Mouse (Mus musculus): ENCODE results near the gene Mxi1. TPM values are rescaled to one million over a fixed set of nuclear protein-coding genes. Genes with fewer than 3 reads are reported as not detected.

The Mxi1 gene
- total and polyA plus RNA-seq, 3 experiments: 10.6 to 19.9 (median 18.9) TPM

DNA sequence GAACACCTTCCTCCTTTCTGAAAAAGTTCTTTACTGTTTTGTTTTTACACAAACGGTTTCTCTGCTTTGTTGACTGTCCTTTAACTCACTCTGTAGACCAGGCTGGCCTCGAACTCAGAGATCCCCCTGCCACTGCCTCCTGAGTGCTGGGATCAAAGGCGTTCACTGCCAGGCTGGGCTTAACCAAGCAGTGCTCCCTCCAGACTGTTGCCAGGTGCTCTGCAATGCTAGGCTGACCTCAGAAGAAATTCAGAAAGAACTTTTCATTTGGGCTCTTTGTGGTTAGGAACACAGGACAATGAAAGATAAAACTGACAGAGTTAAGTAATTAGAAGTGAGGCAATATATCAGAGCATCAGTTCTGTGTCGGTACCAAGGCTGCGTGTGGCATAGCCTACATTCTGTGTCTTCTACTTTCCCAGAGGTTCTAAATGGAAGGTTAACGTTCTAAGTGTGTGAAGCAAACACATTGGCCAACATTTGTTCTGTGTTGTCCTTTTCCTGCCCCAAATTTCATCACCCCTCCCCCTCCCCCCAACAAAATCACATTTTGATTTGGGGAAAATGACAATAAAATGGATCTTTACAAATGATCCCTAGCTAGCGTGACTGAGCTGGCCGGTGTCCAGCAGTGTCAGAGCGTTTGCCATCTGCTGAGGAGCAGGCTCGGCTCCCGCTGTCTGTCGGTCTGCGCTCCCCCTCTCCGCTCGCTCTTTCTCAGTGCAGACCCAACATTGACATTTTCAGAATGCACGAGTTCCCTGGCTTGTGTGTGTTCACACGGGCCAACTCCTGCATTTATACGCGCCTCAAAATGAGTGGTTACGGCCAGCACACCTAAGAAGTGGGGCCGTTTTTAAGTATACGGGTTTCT lies 49.1 kb downstream of the Mxi1 start:
- Histone ChIP-seq H3K36me3 (replicated peaks in 1 of 2; ENCODE audit: control insufficient read depth in 1 of 2, insufficient read depth in 1 of 2, low read length in 1 of 2) (peaks cover 0 to 2% of the 10 kb centered on the region in 2 experiments), H3K4me3 (replicated peaks in 1 of 3; ENCODE audit: low read depth in 2 of 3, low read length in 2 of 3, poor library complexity in 1 of 3) (no peak overlapping the region), H3K4me1 (ENCODE audit: control insufficient read depth in 1 of 2, insufficient read depth in 2 of 2) (no peaks in the 10 kb centered on the region), H3K9me3 (replicated peaks; ENCODE audit: low read length) (peaks cover 3% of the 10 kb centered on the region), H3K9ac (ENCODE audit: insufficient read depth, low read depth) (no peak overlapping the region), H3K4me2 (ENCODE audit: insufficient read depth, low read depth, poor library complexity, severe bottlenecking) (no peak overlapping the region), H3K27me3 (replicated peaks) (no peaks in the 10 kb centered on the region), H3K27ac (ENCODE audit: insufficient read depth, low read depth) (no peak overlapping the region), H3K79me2 (replicated peaks; ENCODE audit: control insufficient read depth, extremely low read depth, insufficient read depth, poor library complexity, severe bottlenecking) (no peaks in the 10 kb centered on the region)
- in situ Hi-C loops (cut with MboI; ENCODE audit: low pct_ligation_motif_present, low pct_unique_long_range_greater_than_20kb, low sequenced_read_pairs): loop anchor here (5.0 kb wide), 1 partner anchor 112 kb away; no protein-coding TSS in a partner anchor
- DNase-seq (ENCODE audit: extremely low read depth): no peak
- TF ChIP-seq UBTF (IDR thresholded peaks at IDR 0.05; ENCODE audit: low read depth, low read length) (no peak), CHD1 (IDR thresholded peaks at IDR 0.05; ENCODE audit: low read depth, low read length) (no peak), TBP (conservative IDR thresholded peaks at IDR 0.05; ENCODE audit: low read depth, low read length) (no peak), USF1 (IDR thresholded peaks at IDR 0.05; ENCODE audit: low read depth, low read length) (no peak), PAX5 (IDR thresholded peaks at IDR 0.05; ENCODE audit: low read length) (no peak), MYC (IDR thresholded peaks at IDR 0.05; ENCODE audit: low read depth, low read length) (no peak), KAT2A (IDR thresholded peaks at IDR 0.05; ENCODE audit: insufficient replicate concordance, low read length) (no peak), POLR2A (IDR thresholded peaks at IDR 0.05; ENCODE audit: low read depth, low read length) (no peak), ELF1 (IDR thresholded peaks at IDR 0.05; ENCODE audit: low read depth, low read length) (no peak), JUN (IDR thresholded peaks at IDR 0.05; ENCODE audit: insufficient read depth, low read depth, low read length) (no peak), GABPA (IDR thresholded peaks at IDR 0.05; ENCODE audit: insufficient replicate concordance, low read depth, low read length) (no peak), MXI1 (IDR thresholded peaks at IDR 0.05; ENCODE audit: low read depth, low read length) (no peak)
- dilution Hi-C loops (cut with MboI; ENCODE audit: extremely low pct_ligation_motif_present, extremely low pct_unique_long_range_greater_than_20kb, low sequenced_read_pairs): no loop called here

GRCm38 (mm10) chr19:53360265-53360958 lies 50.1 kb downstream of the Mxi1 start:
- dilution Hi-C loops (cut with MboI; ENCODE audit: extremely low pct_ligation_motif_present, extremely low pct_unique_long_range_greater_than_20kb, low sequenced_read_pairs): no loop called here

More at GRCm38 (mm10) chr19:53360265-53360958, 50.1 kb downstream of the Mxi1 start:
- Histone ChIP-seq H3K4me2 (ENCODE audit: insufficient read depth, low read depth, poor library complexity, severe bottlenecking) (no peak overlapping the region), H3K9me3 (replicated peaks; ENCODE audit: low read length) (peaks cover 3% of the 10 kb centered on the region), H3K27ac (ENCODE audit: insufficient read depth, low read depth) (no peak overlapping the region), H3K4me3 (replicated peaks in 1 of 3; ENCODE audit: low read depth in 2 of 3, low read length in 2 of 3, poor library complexity in 1 of 3) (no peak overlapping the region), H3K9ac (ENCODE audit: insufficient read depth, low read depth) (no peak overlapping the region), H3K4me1 (ENCODE audit: control insufficient read depth in 1 of 2, insufficient read depth in 2 of 2) (no peaks in the 10 kb centered on the region), H3K79me2 (replicated peaks; ENCODE audit: control insufficient read depth, extremely low read depth, insufficient read depth, poor library complexity, severe bottlenecking) (no peaks in the 10 kb centered on the region), H3K27me3 (replicated peaks) (no peaks in the 10 kb centered on the region), H3K36me3 (replicated peaks in 1 of 2; ENCODE audit: control insufficient read depth in 1 of 2, insufficient read depth in 1 of 2, low read length in 1 of 2) (peaks cover 0 to 2% of the 10 kb centered on the region in 2 experiments)
- in situ Hi-C loops (cut with MboI; ENCODE audit: low pct_ligation_motif_present, low pct_unique_long_range_greater_than_20kb, low sequenced_read_pairs): loop anchor here (5.0 kb wide), 1 partner anchor 113 kb away; no protein-coding TSS in a partner anchor
- no peak for TF ChIP-seq NELFE (IDR thresholded peaks at IDR 0.05; ENCODE audit: low read depth, low read length)
- no peak for TF ChIP-seq UBTF (IDR thresholded peaks at IDR 0.05; ENCODE audit: low read depth, low read length)
- TF ChIP-seq ZKSCAN1 (IDR thresholded peaks at IDR 0.05; ENCODE audit: borderline replicate concordance, low read depth, low read length): no peak
- TF ChIP-seq CHD1 (IDR thresholded peaks at IDR 0.05; ENCODE audit: low read depth, low read length): no peak
- no peak for TF ChIP-seq MXI1 (IDR thresholded peaks at IDR 0.05; ENCODE audit: low read depth, low read length)
- no peak for TF ChIP-seq GABPA (IDR thresholded peaks at IDR 0.05; ENCODE audit: insufficient replicate concordance, low read depth, low read length)
- DNase-seq (ENCODE audit: extremely low read depth): no peak

Measured in CH12.LX (cell line).